Mouse (Mus musculus) CD4-positive, CD25-positive, alpha-beta regulatory T cell, adult 9 weeks (primary cell): ENCODE data around the gene Lilrb4a. TPM values are rescaled to one million over a fixed set of nuclear protein-coding genes. Genes with fewer than 3 reads are reported as not detected.

Experiments
- polyA plus RNA-seq: library from polyadenylated mRNA; unstranded; fragments of 100-300 nt; shearing (Covaris generic); gene quantifications from one replicate; pipeline ENCODE4 v1.2.1, GENCODE M21; 2017

The Lilrb4a gene
- 41.2 TPM for polyA plus RNA-seq

GRCm38 (mm10) chr10:51490691-51491090, at the start of gene Lilrb4a:
Lilrb4a (plus strand) TSS chr10:51490956.

DNA sequence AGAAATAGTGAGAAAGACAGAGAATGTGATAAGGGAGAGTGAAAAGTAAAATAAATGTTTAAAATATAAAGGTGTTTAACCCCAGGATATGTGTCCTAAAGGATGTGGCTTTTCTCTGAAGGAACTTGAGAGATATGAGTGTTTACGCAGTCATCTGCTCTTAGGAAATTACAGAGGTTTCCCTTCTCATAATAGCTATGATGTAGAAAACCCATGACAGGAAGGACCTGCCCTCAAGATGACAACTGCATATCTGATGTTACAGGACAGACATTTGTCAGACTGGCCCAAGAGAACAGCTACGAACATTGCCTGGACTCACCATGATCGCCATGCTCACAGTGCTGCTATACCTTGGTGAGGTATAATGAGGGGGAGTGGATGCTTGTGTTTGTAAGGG, 10.4 kb upstream of the Lilrb4a start, which contains the start of the genes Gm49339 and Lilr4b:
Gene Gm49339 (plus strand): TSS at position 216 of the 400 bp plus-strand sequence.
Gene Lilr4b (plus strand): TSS at position 236 of the 400 bp plus-strand sequence.

Other genes with a start within 250 kb of the Lilrb4a start
- 5.5 TPM for gene Gm49339, start 10.3 kb upstream of the Lilrb4a start, polyA plus RNA-seq
- 15.1 TPM for gene Lilr4b, start 10.3 kb upstream of the Lilrb4a start, polyA plus RNA-seq
- not detected for gene Fam162b, start 99.6 kb downstream of the Lilrb4a start, polyA plus RNA-seq
- not detected for gene Gprc6a, start 140.5 kb downstream of the Lilrb4a start, polyA plus RNA-seq
- gene Rfx6, start 186.8 kb downstream of the Lilrb4a start, polyA plus RNA-seq: not detected